Mouse (Mus musculus): ENCODE measurements around the gene Pgp. TPM values are rescaled to one million over a fixed set of nuclear protein-coding genes. Genes with fewer than 3 reads are reported as not detected.
A peak's percentile ranks its signal among the peaks of the same experiment; 100 is the strongest.
"Not testable (repeated sequence)": the region's sequence is repeated elsewhere in the genome, so short reads cannot be mapped to it uniquely, and the experiment has no call there.

Gene Pgp
- polyA plus RNA-seq, 1 experiment from 2014 or later, result 54.5 TPM

GRCm38 (mm10) chr17:24453372-24453771 lies 16.8 kb upstream of the Pgp start:
- 64% methylated on average over 2 of the region's 2 CpGs for WGBS
- Histone ChIP-seq H3K27ac (ENCODE audit: low read length) (peak overlapping the region; percentile 99; the same call in 1 of the 2 replicates), H3K27me3 (ENCODE audit: control insufficient read depth, insufficient read depth, low read length) (no peaks in the 10 kb centered on the region), H3K9me3 (replicated peaks; ENCODE audit: control insufficient read depth, low read length) (no peaks in the 10 kb centered on the region), H3K9ac (ENCODE audit: low read length) (no peak overlapping the region), H3K4me3 (replicated peaks; ENCODE audit: low read length) (no peak overlapping the region), H3K4me2 (ENCODE audit: low read depth, low read length) (peak overlapping the region; percentile 84), H3K4me1 (ENCODE audit: control insufficient read depth, insufficient read depth, low read length) (peaks cover 13% of the 10 kb centered on the region), H3K36me3 (ENCODE audit: control insufficient read depth, insufficient read depth, low read length) (peaks cover 11% of the 10 kb centered on the region; the same call in 1 of the 2 replicates)
- no peak for ATAC-seq (ENCODE audit: insufficient read depth, low FRiP score)

- ATAC-seq (ENCODE audit: insufficient read depth, low FRiP score), result no peak
- Histone ChIP-seq H3K9ac (ENCODE audit: low read length) (peak overlapping the region; percentile 94), H3K4me3 (replicated peaks; ENCODE audit: low read length) (peak overlapping the region; percentile 90), H3K9me3 (replicated peaks; ENCODE audit: control insufficient read depth, low read length) (no peaks in the 10 kb centered on the region), H3K4me2 (ENCODE audit: low read depth, low read length) (peak overlapping the region; percentile 84), H3K27me3 (ENCODE audit: control insufficient read depth, insufficient read depth, low read length) (no peaks in the 10 kb centered on the region), H3K27ac (ENCODE audit: low read length) (peak overlapping the region; percentile 99), H3K4me1 (ENCODE audit: control insufficient read depth, insufficient read depth, low read length) (peaks cover 13% of the 10 kb centered on the region), H3K36me3 (ENCODE audit: control insufficient read depth, insufficient read depth, low read length) (peaks cover 3% of the 10 kb centered on the region; the same call in 1 of the 2 replicates)
- 2% methylated on average over 14 of the region's 14 CpGs for WGBS
Measured at GRCm38 (mm10) chr17:24454218-24454755, 15.9 kb upstream of the Pgp start.

GRCm38 (mm10) chr17:24454756-24455522 lies 15.3 kb upstream of the Pgp start:
- H3K4me3 ChIP-seq (replicated peaks; ENCODE audit: low read length), result peak overlapping the region; percentile 90
- peak; percentile 93 for ATAC-seq (ENCODE audit: insufficient read depth, low FRiP score)
- H3K9me3 ChIP-seq (replicated peaks; ENCODE audit: control insufficient read depth, low read length), result no peaks in the 10 kb centered on the region
- under 1% methylated on average over 67 of the region's 67 CpGs for WGBS
- H3K9ac ChIP-seq (ENCODE audit: low read length), result peak overlapping the region; percentile 94
- H3K27me3 ChIP-seq (ENCODE audit: control insufficient read depth, insufficient read depth, low read length), result no peaks in the 10 kb centered on the region
- H3K27ac ChIP-seq (ENCODE audit: low read length), result peak overlapping the region; percentile 99
- H3K4me1 ChIP-seq (ENCODE audit: control insufficient read depth, insufficient read depth, low read length), result peaks cover 13% of the 10 kb centered on the region
- no peaks in the 10 kb centered on the region for H3K36me3 ChIP-seq (ENCODE audit: control insufficient read depth, insufficient read depth, low read length)
- H3K4me2 ChIP-seq (ENCODE audit: low read depth, low read length), result peak overlapping the region; percentile 84

- not testable (repeated sequence) for H3K9me3 ChIP-seq (replicated peaks; ENCODE audit: control insufficient read depth, low read length); H3K27me3 ChIP-seq (ENCODE audit: control insufficient read depth, insufficient read depth, low read length); H3K9ac ChIP-seq (ENCODE audit: low read length); H3K36me3 ChIP-seq (ENCODE audit: control insufficient read depth, insufficient read depth, low read length)
- Histone ChIP-seq H3K4me3 (replicated peaks; ENCODE audit: low read length) (peak overlapping the region; percentile 90), H3K4me1 (ENCODE audit: control insufficient read depth, insufficient read depth, low read length) (peaks cover 13% of the 10 kb centered on the region), H3K27ac (ENCODE audit: low read length) (peak overlapping the region; percentile 46), H3K4me2 (ENCODE audit: low read depth, low read length) (peak overlapping the region; percentile 47)
- ATAC-seq (ENCODE audit: insufficient read depth, low FRiP score), result peak; percentile 4; the same call in 1 of the 2 replicates
- 49% methylated on average over 10 of the region's 10 CpGs for WGBS
Measured at GRCm38 (mm10) chr17:24455523-24456206, 14.5 kb upstream of the Pgp start.

GRCm38 (mm10) chr17:24461580-24461979 lies 8.6 kb upstream of the Pgp start:
- Histone ChIP-seq H3K9ac (ENCODE audit: low read length) (no peak overlapping the region), H3K4me1 (ENCODE audit: control insufficient read depth, insufficient read depth, low read length) (no peaks in the 10 kb centered on the region), H3K27ac (ENCODE audit: low read length) (no peak overlapping the region), H3K4me3 (replicated peaks; ENCODE audit: low read length) (no peak overlapping the region), H3K4me2 (ENCODE audit: low read depth, low read length) (no peak overlapping the region), H3K9me3 (replicated peaks; ENCODE audit: control insufficient read depth, low read length) (no peaks in the 10 kb centered on the region), H3K36me3 (ENCODE audit: control insufficient read depth, insufficient read depth, low read length) (no peaks in the 10 kb centered on the region), H3K27me3 (ENCODE audit: control insufficient read depth, insufficient read depth, low read length) (no peaks in the 10 kb centered on the region)
- no peak for ATAC-seq (ENCODE audit: insufficient read depth, low FRiP score)
- WGBS, result 68% methylated on average over 2 of the region's 2 CpGs

- ATAC-seq (ENCODE audit: insufficient read depth, low FRiP score), result no peak
- no peaks in the 10 kb centered on the region for H3K36me3 ChIP-seq (ENCODE audit: control insufficient read depth, insufficient read depth, low read length)
- H3K4me1 ChIP-seq (ENCODE audit: control insufficient read depth, insufficient read depth, low read length), result no peaks in the 10 kb centered on the region
- no peaks in the 10 kb centered on the region for H3K27me3 ChIP-seq (ENCODE audit: control insufficient read depth, insufficient read depth, low read length)
- no peak overlapping the region for H3K4me3 ChIP-seq (replicated peaks; ENCODE audit: low read length)
- H3K9ac ChIP-seq (ENCODE audit: low read length), result no peak overlapping the region
- no peak overlapping the region for H3K27ac ChIP-seq (ENCODE audit: low read length)
- H3K9me3 ChIP-seq (replicated peaks; ENCODE audit: control insufficient read depth, low read length), result no peaks in the 10 kb centered on the region
- 73% methylated on average over 1 of the region's 1 CpGs for WGBS
- H3K4me2 ChIP-seq (ENCODE audit: low read depth, low read length), result no peak overlapping the region
Measured at GRCm38 (mm10) chr17:24462932-24463331, 7.3 kb upstream of the Pgp start.

- no peak overlapping the region for H3K4me3 ChIP-seq (replicated peaks; ENCODE audit: low read length)
- H3K9ac ChIP-seq (ENCODE audit: low read length), result no peak overlapping the region
- no peaks in the 10 kb centered on the region for H3K4me1 ChIP-seq (ENCODE audit: control insufficient read depth, insufficient read depth, low read length)
- no peaks in the 10 kb centered on the region for H3K27me3 ChIP-seq (ENCODE audit: control insufficient read depth, insufficient read depth, low read length)
- no peak overlapping the region for H3K4me2 ChIP-seq (ENCODE audit: low read depth, low read length)
- no peak for ATAC-seq (ENCODE audit: insufficient read depth, low FRiP score)
- 49% methylated on average over 6 of the region's 6 CpGs for WGBS
- no peak overlapping the region for H3K27ac ChIP-seq (ENCODE audit: low read length)
- no peaks in the 10 kb centered on the region for H3K36me3 ChIP-seq (ENCODE audit: control insufficient read depth, insufficient read depth, low read length)
- no peaks in the 10 kb centered on the region for H3K9me3 ChIP-seq (replicated peaks; ENCODE audit: control insufficient read depth, low read length)
Measured at GRCm38 (mm10) chr17:24463374-24464133, 6.6 kb upstream of the Pgp start.

GRCm38 (mm10) chr17:24468636-24469246 lies 1.5 kb upstream of the Pgp start:
- peaks cover 23% of the 10 kb centered on the region for H3K4me1 ChIP-seq (ENCODE audit: control insufficient read depth, insufficient read depth, low read length)
- no peaks in the 10 kb centered on the region for H3K9me3 ChIP-seq (replicated peaks; ENCODE audit: control insufficient read depth, low read length)
- no peaks in the 10 kb centered on the region for H3K27me3 ChIP-seq (ENCODE audit: control insufficient read depth, insufficient read depth, low read length)
- H3K36me3 ChIP-seq (ENCODE audit: control insufficient read depth, insufficient read depth, low read length), result no peaks in the 10 kb centered on the region
- H3K27ac ChIP-seq (ENCODE audit: low read length), result no peak overlapping the region
- H3K9ac ChIP-seq (ENCODE audit: low read length), result no peak overlapping the region
- no peak overlapping the region for H3K4me3 ChIP-seq (replicated peaks; ENCODE audit: low read length)
- ATAC-seq (ENCODE audit: insufficient read depth, low FRiP score), result no peak
- no peak overlapping the region for H3K4me2 ChIP-seq (ENCODE audit: low read depth, low read length)
- WGBS, result 92% methylated on average over 5 of the region's 5 CpGs
